Mouse (Mus musculus) MEL-GATA-1-ER (cell line): ENCODE data around the gene Aqp9.
A peak's percentile ranks its signal among the peaks of the same experiment; 100 is the strongest.

Experiments
- DNase-seq: peaks from one replicate; pipeline ENCODE4 v3.0.0-alpha.2; 2012; ENCODE audit warnings: low read depth; ENCODE audit errors: extremely low read depth

Gene Aqp9

GRCm38 (mm10) chr9:71168511-71168910, at the start of gene Aqp9:
Gene Aqp9 (minus strand): TSS chr9:71168682.
- DNase-seq: no peak

GRCm38 (mm10) chr9:71217793-71218095, 49.3 kb upstream of the Aqp9 start:
- DNase-seq: no peak

- DNase-seq: no peak
Measured at GRCm38 (mm10) chr9:71216996-71217792, 48.7 kb upstream of the Aqp9 start.

- no peak for DNase-seq
Measured at GRCm38 (mm10) chr9:71216036-71216995, 47.8 kb upstream of the Aqp9 start.

GRCm38 (mm10) chr9:71215248-71216035, 47.0 kb upstream of the Aqp9 start, which contains the start of gene Aldh1a2:
Gene Aldh1a2 (plus strand): TSS chr9:71215789.
- DNase-seq: no peak

GRCm38 (mm10) chr9:71213636-71214035, 45.2 kb upstream of the Aqp9 start:
- no peak for DNase-seq

GRCm38 (mm10) chr9:71210870-71211269, 42.4 kb upstream of the Aqp9 start:
- no peak for DNase-seq

GRCm38 (mm10) chr9:71209299-71209698, 40.8 kb upstream of the Aqp9 start:
- no peak for DNase-seq

GRCm38 (mm10) chr9:71202265-71202664, 33.8 kb upstream of the Aqp9 start:
- no peak for DNase-seq

GRCm38 (mm10) chr9:71198826-71199225, 30.3 kb upstream of the Aqp9 start:
- no peak for DNase-seq

GRCm38 (mm10) chr9:71188647-71189415, 20.3 kb upstream of the Aqp9 start:
- peak; percentile 76 for DNase-seq

GRCm38 (mm10) chr9:71187396-71187795, 18.9 kb upstream of the Aqp9 start:
- peak; percentile 65 for DNase-seq

GRCm38 (mm10) chr9:71185823-71186222, 17.3 kb upstream of the Aqp9 start:
- no peak for DNase-seq

- DNase-seq: no peak
Measured at GRCm38 (mm10) chr9:71185285-71185684, 16.8 kb upstream of the Aqp9 start.

- DNase-seq: no peak
Measured at GRCm38 (mm10) chr9:71179964-71180700, 11.7 kb upstream of the Aqp9 start.

GRCm38 (mm10) chr9:71179276-71179896, 10.9 kb upstream of the Aqp9 start:
- no peak for DNase-seq

GRCm38 (mm10) chr9:71175686-71176085, 7.2 kb upstream of the Aqp9 start:
- no peak for DNase-seq

- no peak for DNase-seq
Measured at GRCm38 (mm10) chr9:71174316-71174975, 6.0 kb upstream of the Aqp9 start.

GRCm38 (mm10) chr9:71173533-71173932, 5.1 kb upstream of the Aqp9 start:
- DNase-seq: no peak
